Comparison of ENCODE assay signal across 31 mouse cellular contexts in the genomic region with DNA sequence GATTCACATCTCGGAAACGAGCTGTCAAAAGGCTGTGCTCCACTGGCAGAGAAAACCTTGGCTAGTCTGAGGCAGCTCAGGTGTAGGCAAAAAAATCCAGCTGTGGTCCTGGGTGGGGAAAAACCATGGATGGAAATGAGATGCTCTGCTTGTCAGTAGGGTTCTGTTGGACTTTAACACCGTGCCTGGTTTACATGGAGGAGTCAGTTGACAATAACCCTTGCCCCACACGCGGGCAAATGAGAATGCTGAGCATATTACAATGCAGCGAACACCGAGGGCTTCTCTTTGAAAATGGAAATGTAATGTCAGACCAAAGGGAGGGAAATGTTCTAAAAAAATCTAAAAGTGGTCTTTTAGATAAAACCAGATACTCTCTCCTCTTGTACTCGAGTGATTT.
DNase-seq lines count a peak whose midpoint lies in the region; ATAC-seq and TF ChIP-seq lines count a peak whose summit lies in the region.
"Had no signal": no experiment of that assay in that cellular context is flagged by ENCODE, and none has a peak within 500 bp of the region (broad histone marks: within the 10 kb centered on the region; RNA-seq: fewer than 3 reads in every experiment).

No protein-coding gene starts in this region.

- TF ChIP-seq POLR2A in small intestine, adult 2 months (IDR thresholded peaks at IDR 0.05; ENCODE audit: low read depth, low read length), result no peak

- no peak overlapping the region for H3K27ac ChIP-seq in kidney, embryonic 16.5 days (ENCODE audit: low read length)
- H3K27ac ChIP-seq in intestine, postnatal 0 days (ENCODE audit: low read depth, low read length), result 0 out of 2 replicates have a peak overlapping the region, but pooled peaks have one; percentile 60
- H3K27ac ChIP-seq in small intestine, adult 2 months (ENCODE audit: insufficient read depth, low read depth, low read length), result peak overlapping the region; percentile 84
- H3K27ac ChIP-seq: forebrain, embryonic 13.5 days; hindbrain, embryonic 10.5 days; hindbrain, embryonic 15.5 days; limb, embryonic 10.5 days; limb, embryonic 15.5 days; liver, embryonic 13.5 days; midbrain, embryonic 13.5 days; neural tube, embryonic 13.5 days had no signal

- no peaks in the 10 kb centered on the region for H3K36me3 ChIP-seq in kidney, embryonic 16.5 days (ENCODE audit: insufficient read depth, low read length)
- H3K36me3 ChIP-seq in E14TG2a.4 (ENCODE audit: insufficient read depth, low read length), result no peaks in the 10 kb centered on the region
- H3K36me3 ChIP-seq in intestine, postnatal 0 days (ENCODE audit: control insufficient read depth, insufficient read depth), result no peaks in the 10 kb centered on the region
- H3K36me3 ChIP-seq in small intestine, adult 2 months (ENCODE audit: control insufficient read depth, insufficient read depth, low read length), result no peaks in the 10 kb centered on the region
- H3K36me3 ChIP-seq: hindbrain, embryonic 10.5 days; hindbrain, embryonic 15.5 days; limb, embryonic 10.5 days; limb, embryonic 15.5 days; liver, embryonic 13.5 days; midbrain, embryonic 13.5 days; neural tube, embryonic 13.5 days had no signal

- 46% methylated on average over 8 of the region's 8 CpGs for WGBS in kidney, embryonic 16.5 days
- WGBS in intestine, postnatal 0 days, result 37% methylated on average over 8 of the region's 8 CpGs
- WGBS in small intestine, adult 2 months, result 32% methylated on average over 8 of the region's 8 CpGs

- peaks cover 8% of the 10 kb centered on the region; the same call in 1 of the 2 replicates for H3K4me1 ChIP-seq in kidney, embryonic 16.5 days (ENCODE audit: insufficient read depth, low read length)
- peaks cover 62% of the 10 kb centered on the region for H3K4me1 ChIP-seq in E14TG2a.4 (replicated peaks; ENCODE audit: low read depth, low read length)
- H3K4me1 ChIP-seq in intestine, postnatal 0 days (replicated peaks; ENCODE audit: control insufficient read depth, insufficient read depth, low read length), result 0 out of 2 replicates have a peak, but pooled peaks cover 5% of the 10 kb centered on the region
- H3K4me1 ChIP-seq in small intestine, adult 2 months (ENCODE audit: control insufficient read depth, insufficient read depth, insufficient read length, low read length), result peaks cover 23% of the 10 kb centered on the region
- H3K4me1 ChIP-seq: hindbrain, embryonic 15.5 days; limb, embryonic 15.5 days; liver, embryonic 13.5 days; megakaryocyte, embryonic 14.5 days had no signal

- H3K27me3 ChIP-seq in kidney, embryonic 16.5 days (ENCODE audit: insufficient read depth, low read length), result no peaks in the 10 kb centered on the region
- H3K27me3 ChIP-seq in E14TG2a.4 (ENCODE audit: insufficient read depth, low read length), result no peaks in the 10 kb centered on the region
- no peaks in the 10 kb centered on the region for H3K27me3 ChIP-seq in intestine, postnatal 0 days (replicated peaks; ENCODE audit: control insufficient read depth, insufficient read depth, low read length)
- no peaks in the 10 kb centered on the region for H3K27me3 ChIP-seq in small intestine, adult 2 months (ENCODE audit: control insufficient read depth, insufficient read depth, low read length)
- H3K27me3 ChIP-seq: hindbrain, embryonic 15.5 days; limb, embryonic 15.5 days; liver, embryonic 13.5 days; neural tube, embryonic 13.5 days; Patski had no signal

- no peak overlapping the region for H3K9ac ChIP-seq in kidney, embryonic 16.5 days (replicated peaks; ENCODE audit: low read length)
- no peak overlapping the region for H3K9ac ChIP-seq in intestine, postnatal 0 days (ENCODE audit: low read depth, low read length)
- H3K9ac ChIP-seq: forebrain, embryonic 13.5 days; hindbrain, embryonic 15.5 days; limb, embryonic 15.5 days; liver, embryonic 13.5 days; midbrain, embryonic 13.5 days; neural tube, embryonic 13.5 days had no signal

- no peak for ATAC-seq in kidney, embryonic 16.5 days (ENCODE audit: low FRiP score, low TSS enrichment)
- peak; percentile 33; the same call in 1 of the 2 replicates for ATAC-seq in intestine, postnatal 0 days
- ATAC-seq: CD4-positive, CD25-positive, alpha-beta regulatory T cell, adult 4 months; forebrain, embryonic 13.5 days; inflammation-experienced regulatory T-cells, adult 6 months; lung, postnatal 0 days; midbrain, embryonic 13.5 days had no signal

- TF ChIP-seq CTCF in E14TG2a.4 (conservative IDR thresholded peaks at IDR 0.05; ENCODE audit: low read length), result no peak
- no peak for TF ChIP-seq CTCF in intestine, postnatal 0 days (IDR thresholded peaks at IDR 0.05; ENCODE audit: low read depth)
- no peak for TF ChIP-seq CTCF in small intestine, adult 2 months (IDR thresholded peaks at IDR 0.05; ENCODE audit: extremely low read depth, insufficient read length, insufficient replicate concordance, low read depth, low read length)

- H3K9me3 ChIP-seq in kidney, embryonic 16.5 days (ENCODE audit: low read length), result no peaks in the 10 kb centered on the region
- no peaks in the 10 kb centered on the region for H3K9me3 ChIP-seq in E14TG2a.4 (ENCODE audit: low read length)
- H3K9me3 ChIP-seq in intestine, postnatal 0 days (ENCODE audit: control insufficient read depth), result no peaks in the 10 kb centered on the region
- H3K9me3 ChIP-seq: forebrain, embryonic 13.5 days; hindbrain, embryonic 10.5 days; hindbrain, embryonic 15.5 days; limb, embryonic 10.5 days; limb, embryonic 15.5 days; liver, embryonic 13.5 days; midbrain, embryonic 13.5 days; neural tube, embryonic 13.5 days had no signal

- no peak overlapping the region for H3K4me3 ChIP-seq in kidney, embryonic 16.5 days (ENCODE audit: low read length)
- H3K4me3 ChIP-seq in E14TG2a.4 (replicated peaks; ENCODE audit: low read length), result peak overlapping the region; percentile 17; the same call in 1 of the 2 replicates
- no peak overlapping the region for H3K4me3 ChIP-seq in intestine, postnatal 0 days (ENCODE audit: low read depth, low read length)
- peak overlapping the region; percentile 26; the same call in 1 of the 2 replicates for H3K4me3 ChIP-seq in small intestine, adult 2 months (ENCODE audit: low read depth, low read length)
- H3K4me3 ChIP-seq: forebrain, embryonic 13.5 days; hindbrain, embryonic 10.5 days; hindbrain, embryonic 15.5 days; limb, embryonic 10.5 days; limb, embryonic 15.5 days; liver, embryonic 13.5 days; megakaryocyte, embryonic 14.5 days; midbrain, embryonic 13.5 days; neural tube, embryonic 13.5 days had no signal

- H3K4me2 ChIP-seq in kidney, embryonic 16.5 days (replicated peaks; ENCODE audit: low read depth, low read length), result no peak overlapping the region
- peak overlapping the region; percentile 37; the same call in 1 of the 2 replicates for H3K4me2 ChIP-seq in intestine, postnatal 0 days (replicated peaks; ENCODE audit: low read depth)
- H3K4me2 ChIP-seq: forebrain, embryonic 13.5 days; heart, embryonic 11.5 days; hindbrain, embryonic 15.5 days; limb, embryonic 15.5 days; liver, embryonic 13.5 days; midbrain, embryonic 13.5 days; neural tube, embryonic 13.5 days had no signal

- peak; percentile 15 for DNase-seq in kidney, adult 11 months
- no peak for DNase-seq in thymus, postnatal 10 days (ENCODE audit: low spot score in 2 of 2)
- DNase-seq in urinary bladder, adult 2 months (ENCODE audit: low spot score), result no peak
- DNase-seq: adrenal gland, postnatal 10 days; cerebellum, adult 8-10 months; cerebellum, postnatal 25 days; gastrocnemius, postnatal 25 days; heart, postnatal 10 days; layer of hippocampus, adult 9-11 months; liver, embryonic 13.5 days; lung, adult 18-20 months; lung, postnatal 4 days; right cerebral cortex, postnatal 4 days; thymus, postnatal 14 days had no signal

Comparison
In these comparisons a context has a peak if more than half of its experiments do, and no peak if none do; other contexts are left out.
1. H3K4me3 ChIP-seq: peak in E14TG2a.4 (single experiment) and small intestine, adult 2 months (single experiment); none in kidney, embryonic 16.5 days (single experiment) and intestine, postnatal 0 days (single experiment).